Mouse (Mus musculus): ENCODE measurements around the gene Polr3b. TPM values are rescaled to one million over a fixed set of nuclear protein-coding genes. Genes with fewer than 3 reads are reported as not detected.

Polr3b gene
- polyA plus RNA-seq, 1 experiment = 4.8 TPM

DNA sequence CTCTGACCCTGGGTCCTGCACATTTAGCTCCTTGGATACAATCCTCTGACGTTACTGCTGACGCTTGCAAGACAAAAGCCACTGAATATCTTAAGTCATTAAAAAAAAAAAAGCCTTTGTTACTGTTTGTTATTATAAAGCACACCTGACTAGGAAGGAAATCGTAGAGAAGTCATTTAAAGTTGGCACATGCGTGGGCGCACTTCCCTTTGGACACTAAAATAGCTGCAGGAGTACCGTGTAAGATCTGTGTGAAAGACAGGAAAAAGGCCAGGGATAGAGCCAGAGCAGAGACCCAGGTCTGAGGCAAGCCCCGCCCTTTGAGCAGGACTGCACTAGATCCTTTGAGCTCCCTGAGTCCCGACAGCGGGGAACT lies 64.0 kb downstream of the Polr3b start:
- TF ChIP-seq CTCF (IDR thresholded peaks at IDR 0.05; ENCODE audit: control insufficient read depth, insufficient read depth, insufficient replicate concordance, low read depth, low read length) (no peak), POLR2A (IDR thresholded peaks at IDR 0.05; ENCODE audit: control insufficient read depth, low read depth, low read length) (no peak)
- Histone ChIP-seq H3K27ac (ENCODE audit: control insufficient read depth, insufficient read depth, low read depth, low read length) (no peak overlapping the region), H3K36me3 (ENCODE audit: control insufficient read depth, insufficient read depth, low read length) (peaks cover 1% of the 10 kb centered on the region), H3K27me3 (ENCODE audit: control insufficient read depth, insufficient read depth, low read length) (no peaks in the 10 kb centered on the region), H3K4me1 (ENCODE audit: control insufficient read depth, insufficient read depth, low read length) (no peaks in the 10 kb centered on the region), H3K4me3 (ENCODE audit: control insufficient read depth, low read depth, low read length) (no peak overlapping the region)

DNA sequence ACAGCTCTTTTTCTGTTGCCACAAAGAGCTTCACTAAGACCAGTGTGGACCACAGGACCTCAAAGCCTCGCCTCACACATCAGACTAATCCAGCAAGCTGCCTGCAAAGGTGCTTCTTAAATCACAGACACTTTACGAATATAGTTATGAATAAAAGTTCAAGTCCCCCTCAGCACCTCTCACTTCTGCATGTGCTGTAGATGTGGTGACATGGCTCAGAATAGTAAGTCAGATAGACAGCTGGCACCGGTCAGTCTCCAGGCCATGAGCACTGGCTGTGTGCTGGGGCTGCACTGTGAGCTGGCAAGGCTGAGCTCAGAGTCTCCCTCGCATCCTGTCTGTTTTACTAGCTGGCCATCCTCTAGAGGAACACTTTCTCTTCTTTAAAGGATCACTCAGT lies 64.6 kb downstream of the Polr3b start:
- Histone ChIP-seq H3K36me3 (ENCODE audit: control insufficient read depth, insufficient read depth, low read length) (peaks cover 1% of the 10 kb centered on the region), H3K4me3 (ENCODE audit: control insufficient read depth, low read depth, low read length) (no peak overlapping the region), H3K4me1 (ENCODE audit: control insufficient read depth, insufficient read depth, low read length) (no peaks in the 10 kb centered on the region), H3K27ac (ENCODE audit: control insufficient read depth, insufficient read depth, low read depth, low read length) (no peak overlapping the region), H3K27me3 (ENCODE audit: control insufficient read depth, insufficient read depth, low read length) (no peaks in the 10 kb centered on the region)
- TF ChIP-seq CTCF (IDR thresholded peaks at IDR 0.05; ENCODE audit: control insufficient read depth, insufficient read depth, insufficient replicate concordance, low read depth, low read length) (no peak), POLR2A (IDR thresholded peaks at IDR 0.05; ENCODE audit: control insufficient read depth, low read depth, low read length) (no peak)

DNA sequence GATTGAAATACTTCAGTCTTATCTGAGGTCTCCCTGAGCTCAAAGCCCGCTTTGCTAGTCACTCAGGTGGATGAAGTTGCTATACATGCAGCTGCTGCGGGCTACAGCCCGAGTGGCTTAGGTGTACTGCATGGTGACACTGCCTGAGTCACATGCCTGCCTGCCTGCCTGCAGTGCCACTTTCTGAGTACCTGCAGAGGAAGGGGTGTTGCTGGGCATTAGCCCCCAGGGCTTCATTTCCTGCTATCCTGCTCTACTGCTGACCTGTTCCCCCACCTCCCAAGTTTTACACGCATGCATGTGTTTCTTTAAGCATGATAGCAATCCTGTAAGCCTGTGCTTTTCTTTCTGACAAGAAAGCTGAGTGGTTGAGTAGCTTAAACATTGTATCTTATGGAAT lies 65.6 kb downstream of the Polr3b start:
- H3K4me1 ChIP-seq (ENCODE audit: control insufficient read depth, insufficient read depth, low read length) = no peaks in the 10 kb centered on the region
- H3K27ac ChIP-seq (ENCODE audit: control insufficient read depth, insufficient read depth, low read depth, low read length) = no peak overlapping the region
- no peak overlapping the region for H3K4me3 ChIP-seq (ENCODE audit: control insufficient read depth, low read depth, low read length)
- no peaks in the 10 kb centered on the region for H3K27me3 ChIP-seq (ENCODE audit: control insufficient read depth, insufficient read depth, low read length)
- no peak for TF ChIP-seq POLR2A (IDR thresholded peaks at IDR 0.05; ENCODE audit: control insufficient read depth, low read depth, low read length)
- no peak for TF ChIP-seq CTCF (IDR thresholded peaks at IDR 0.05; ENCODE audit: control insufficient read depth, insufficient read depth, insufficient replicate concordance, low read depth, low read length)
- peaks cover 1% of the 10 kb centered on the region for H3K36me3 ChIP-seq (ENCODE audit: control insufficient read depth, insufficient read depth, low read length)

DNA sequence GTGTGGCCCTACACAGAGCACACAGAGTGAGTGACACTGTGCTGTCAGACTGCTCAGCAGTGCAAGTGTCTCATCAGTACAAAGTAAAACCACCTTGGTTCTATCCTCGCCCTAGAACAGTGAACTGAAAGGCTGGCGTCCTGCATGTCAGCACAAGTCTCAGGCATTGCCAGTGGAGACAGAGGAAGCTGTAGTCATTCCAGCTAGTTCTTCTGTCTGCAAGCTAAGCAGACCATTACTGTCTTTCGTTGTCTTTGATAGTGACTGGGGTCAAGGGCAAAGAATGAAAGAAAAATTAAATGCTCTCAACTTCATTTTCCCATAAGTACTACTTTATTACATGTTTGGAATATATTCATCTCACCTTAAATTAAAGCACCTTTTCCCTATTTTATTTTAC lies 67.8 kb downstream of the Polr3b start:
- no peak overlapping the region for H3K27ac ChIP-seq (ENCODE audit: control insufficient read depth, insufficient read depth, low read depth, low read length)
- H3K27me3 ChIP-seq (ENCODE audit: control insufficient read depth, insufficient read depth, low read length) = no peaks in the 10 kb centered on the region
- H3K4me1 ChIP-seq (ENCODE audit: control insufficient read depth, insufficient read depth, low read length) = no peaks in the 10 kb centered on the region
- TF ChIP-seq POLR2A (IDR thresholded peaks at IDR 0.05; ENCODE audit: control insufficient read depth, low read depth, low read length) = no peak
- H3K4me3 ChIP-seq (ENCODE audit: control insufficient read depth, low read depth, low read length) = no peak overlapping the region
- peaks cover 1% of the 10 kb centered on the region; the same call in 1 of the 2 replicates for H3K36me3 ChIP-seq (ENCODE audit: control insufficient read depth, insufficient read depth, low read length)

DNA sequence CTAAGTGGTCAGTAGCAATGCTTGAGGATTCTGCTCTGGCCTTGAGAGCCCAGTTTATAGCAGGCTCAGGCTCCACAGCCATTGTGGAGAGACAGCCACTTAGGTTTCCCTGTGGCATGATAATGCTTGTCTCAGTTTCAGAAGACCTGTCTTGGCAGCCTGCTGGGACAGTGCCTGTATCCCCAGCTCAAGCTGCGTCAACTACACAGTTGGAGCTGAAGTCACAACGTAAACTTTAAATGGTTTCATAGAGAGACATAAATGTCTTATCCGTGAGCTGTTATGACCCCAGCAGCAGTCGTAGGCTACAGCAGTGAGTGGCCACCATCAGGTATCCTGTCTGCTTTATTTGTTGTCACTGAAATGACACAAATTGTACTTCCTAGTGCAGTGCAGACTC lies 68.7 kb downstream of the Polr3b start:
- Histone ChIP-seq H3K36me3 (ENCODE audit: control insufficient read depth, insufficient read depth, low read length) (peaks cover 1% of the 10 kb centered on the region; the same call in 1 of the 2 replicates), H3K4me1 (ENCODE audit: control insufficient read depth, insufficient read depth, low read length) (no peaks in the 10 kb centered on the region), H3K27ac (ENCODE audit: control insufficient read depth, insufficient read depth, low read depth, low read length) (no peak overlapping the region), H3K27me3 (ENCODE audit: control insufficient read depth, insufficient read depth, low read length) (no peaks in the 10 kb centered on the region), H3K4me3 (ENCODE audit: control insufficient read depth, low read depth, low read length) (no peak overlapping the region)
- TF ChIP-seq POLR2A (IDR thresholded peaks at IDR 0.05; ENCODE audit: control insufficient read depth, low read depth, low read length) = no peak
- TF ChIP-seq CTCF (IDR thresholded peaks at IDR 0.05; ENCODE audit: control insufficient read depth, insufficient read depth, insufficient replicate concordance, low read depth, low read length) = no peak

DNA sequence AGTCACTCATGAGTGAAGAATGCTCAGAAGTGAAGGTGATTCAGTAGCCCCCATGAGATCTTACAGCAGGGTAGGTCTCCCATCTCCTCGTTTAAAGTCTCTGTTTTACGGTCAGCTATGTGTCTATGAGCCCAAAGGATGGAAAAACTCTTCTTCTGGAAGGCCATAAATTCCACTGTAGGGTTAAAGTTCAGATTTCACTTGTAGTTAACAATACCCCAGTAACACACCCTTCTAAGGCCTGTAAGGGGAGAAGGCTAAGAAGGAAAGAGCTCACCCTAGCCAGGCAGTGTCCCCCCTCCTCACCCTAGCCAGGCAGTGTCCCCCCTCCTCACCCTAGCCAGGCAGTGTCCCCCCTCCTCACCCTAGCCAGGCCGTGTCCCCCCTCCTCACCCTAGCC lies 69.6 kb downstream of the Polr3b start:
- Histone ChIP-seq H3K4me3 (ENCODE audit: control insufficient read depth, low read depth, low read length) (no peak overlapping the region), H3K27me3 (ENCODE audit: control insufficient read depth, insufficient read depth, low read length) (no peaks in the 10 kb centered on the region), H3K27ac (ENCODE audit: control insufficient read depth, insufficient read depth, low read depth, low read length) (no peak overlapping the region), H3K4me1 (ENCODE audit: control insufficient read depth, insufficient read depth, low read length) (no peaks in the 10 kb centered on the region), H3K36me3 (ENCODE audit: control insufficient read depth, insufficient read depth, low read length) (peaks cover 1% of the 10 kb centered on the region; the same call in 1 of the 2 replicates)
- TF ChIP-seq POLR2A (IDR thresholded peaks at IDR 0.05; ENCODE audit: control insufficient read depth, low read depth, low read length) (no peak), CTCF (IDR thresholded peaks at IDR 0.05; ENCODE audit: control insufficient read depth, insufficient read depth, insufficient replicate concordance, low read depth, low read length) (no peak)

DNA sequence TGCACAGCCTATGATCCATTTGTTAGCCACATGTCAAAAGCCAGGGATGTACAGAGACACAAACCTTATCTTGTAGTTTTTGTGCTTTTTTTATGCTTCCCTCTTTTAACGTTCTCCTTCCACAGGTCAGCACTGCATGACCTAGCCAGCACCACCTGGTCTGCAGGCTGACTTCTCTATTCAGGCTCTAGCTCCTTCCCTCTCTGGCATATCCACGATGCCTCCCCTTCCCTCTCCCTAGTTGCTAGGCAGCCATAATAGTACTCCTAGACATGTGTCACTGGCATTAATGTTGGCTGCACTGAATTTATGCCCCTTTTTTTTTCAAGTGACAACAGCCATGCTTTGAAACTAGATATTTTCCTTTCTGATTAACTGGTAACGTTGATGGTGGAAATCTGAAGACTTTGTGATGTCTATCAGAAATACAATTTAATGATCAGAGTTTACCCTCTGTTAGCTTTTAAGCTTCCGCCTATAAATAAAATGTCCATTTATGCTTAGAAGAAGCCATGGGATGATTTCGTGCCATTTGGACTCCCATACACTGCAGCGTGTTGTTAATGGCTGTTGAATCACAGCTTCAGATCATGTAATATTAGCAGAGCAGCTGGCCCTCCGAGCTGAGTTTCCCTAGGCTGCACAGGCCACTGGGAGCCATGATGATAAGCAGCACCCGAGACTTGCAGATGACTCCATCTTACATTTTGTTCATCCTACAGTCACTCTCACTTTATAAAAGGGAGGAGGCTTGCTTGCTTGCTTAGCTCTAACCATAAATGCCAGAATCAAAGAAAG lies 71.9 kb downstream of the Polr3b start:
- Histone ChIP-seq H3K27ac (ENCODE audit: control insufficient read depth, insufficient read depth, low read depth, low read length) (no peak overlapping the region), H3K36me3 (ENCODE audit: control insufficient read depth, insufficient read depth, low read length) (peaks cover 1% of the 10 kb centered on the region; the same call in 1 of the 2 replicates), H3K4me3 (ENCODE audit: control insufficient read depth, low read depth, low read length) (no peak overlapping the region), H3K27me3 (ENCODE audit: control insufficient read depth, insufficient read depth, low read length) (no peaks in the 10 kb centered on the region), H3K4me1 (ENCODE audit: control insufficient read depth, insufficient read depth, low read length) (no peaks in the 10 kb centered on the region)
- TF ChIP-seq CTCF (IDR thresholded peaks at IDR 0.05; ENCODE audit: control insufficient read depth, insufficient read depth, insufficient replicate concordance, low read depth, low read length) (no peak), POLR2A (IDR thresholded peaks at IDR 0.05; ENCODE audit: control insufficient read depth, low read depth, low read length) (no peak)
